Mouse (Mus musculus) embryonic fibroblast, embryonic 13.5 days (primary cell): ENCODE data around the gene Vdac2.

ENCODE experiments used
- CTCF ChIP-seq: IDR thresholded peaks from 2 replicates; pipeline ENCODE4 v1.5.1; 2011; ENCODE audit warnings: mild to moderate bottlenecking, control low read depth, low read length, moderate library complexity, borderline replicate concordance; ENCODE audit not compliant: insufficient read depth
- POLR2A ChIP-seq: IDR thresholded peaks from 2 replicates; pipeline ENCODE4 v1.6.1; 2011; ENCODE audit warnings: low read depth, mild to moderate bottlenecking, control low read depth, low read length, moderate library complexity

- TF ChIP-seq POLR2A: no peak
- no peak for TF ChIP-seq CTCF
These were observed 34.3 kb upstream of the Vdac2 start for GRCm38 (mm10) chr14:21790585-21791251.
